Comparison of ENCODE assay signal across 8 mouse cellular contexts in the genomic region with DNA sequence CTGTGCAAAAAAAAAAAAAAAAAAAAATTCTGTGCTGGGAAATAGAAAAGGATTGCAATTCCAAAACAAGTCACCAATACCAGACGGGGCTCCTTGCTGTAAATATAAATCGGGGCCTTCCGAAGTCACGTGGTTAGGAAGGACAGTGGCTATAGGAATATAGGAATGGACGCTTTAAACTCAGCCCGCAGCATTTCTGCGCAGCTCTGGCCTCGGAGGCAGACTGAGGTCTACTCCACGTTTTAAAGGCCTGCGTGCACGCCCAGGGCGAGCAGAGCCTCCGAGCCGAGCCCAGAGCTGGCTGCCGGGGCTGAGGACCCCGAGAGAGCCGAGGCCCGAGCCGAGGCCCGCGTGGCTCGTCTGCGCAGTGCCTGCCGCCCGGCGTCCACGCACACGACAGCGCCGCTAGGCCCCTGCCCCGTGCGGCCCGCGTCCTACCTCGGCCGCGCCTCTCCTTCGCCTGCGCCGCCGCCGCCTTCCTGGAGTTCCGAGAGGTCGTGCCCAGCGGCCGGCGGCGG. TPM values are rescaled to one million over a fixed set of nuclear protein-coding genes. Genes with fewer than 3 reads are reported as not detected.
DNase-seq lines count a peak whose midpoint lies in the region; ATAC-seq lines count a peak whose summit lies in the region.

No protein-coding gene starts in this region.

- peak; percentile 41 for ATAC-seq in activated CD4-positive, CD25-positive, alpha-beta regulatory T cell, adult 4 months
- 0 out of 2 replicates have a peak, but pooled peaks have one; percentile 14 for ATAC-seq in erythroid progenitor cell, adult 5-6 weeks (replicated peaks; ENCODE audit: low FRiP score, poor library complexity, severe bottlenecking)
- peak; percentile 82 for ATAC-seq in neural tube, embryonic 11.5 days (ENCODE audit: insufficient read depth, low FRiP score, low TSS enrichment)

- H3K27ac ChIP-seq in limb, embryonic 10.5 days: peak overlapping the region; percentile 93
- H3K27ac ChIP-seq in neural tube, embryonic 11.5 days (ENCODE audit: low read depth, low read length): peak overlapping the region; percentile 87

- peak overlapping the region; percentile 72 for H3K4me2 ChIP-seq in neural tube, embryonic 11.5 days (ENCODE audit: low read depth)

- peak; percentile 17 to 35 for DNase-seq in layer of hippocampus, postnatal 25 days (ENCODE audit: extremely low spot score in 1 of 2, low spot score in 1 of 2)
- no peak for DNase-seq in layer of hippocampus, postnatal 36 days
- no peak for DNase-seq in limb, embryonic 10.5 days (ENCODE audit: low spot score)
- DNase-seq in neural tube, embryonic 11.5 days (ENCODE audit: low spot score): no peak
- no peak for DNase-seq in thymus, postnatal 25 days
- DNase-seq in right cerebral cortex, postnatal 4 days: no peak

- WGBS in limb, embryonic 10.5 days: under 1% methylated on average over 48 of the region's 48 CpGs
- WGBS in neural tube, embryonic 11.5 days: 1% methylated on average over 37 of the region's 48 CpGs

- peak overlapping the region; percentile 79 for H3K4me3 ChIP-seq in limb, embryonic 10.5 days
- H3K4me3 ChIP-seq in neural tube, embryonic 11.5 days (ENCODE audit: low read depth, low read length): peak overlapping the region; percentile 71

- peaks cover 19% of the 10 kb centered on the region for H3K36me3 ChIP-seq in limb, embryonic 10.5 days
- H3K36me3 ChIP-seq in neural tube, embryonic 11.5 days (ENCODE audit: control insufficient read depth, insufficient read depth, low read length): no peaks in the 10 kb centered on the region

- H3K9me3 ChIP-seq in limb, embryonic 10.5 days (replicated peaks): no peaks in the 10 kb centered on the region
- no peaks in the 10 kb centered on the region for H3K9me3 ChIP-seq in neural tube, embryonic 11.5 days (ENCODE audit: control insufficient read depth, low read length)

- peaks cover 13% of the 10 kb centered on the region for H3K4me1 ChIP-seq in limb, embryonic 10.5 days
- H3K4me1 ChIP-seq in neural tube, embryonic 11.5 days (ENCODE audit: control insufficient read depth, insufficient read depth, low read length): peaks cover 4% of the 10 kb centered on the region; the same call in 1 of the 2 replicates

- no peaks in the 10 kb centered on the region for H3K27me3 ChIP-seq in limb, embryonic 10.5 days (ENCODE audit: low read depth, poor library complexity, severe bottlenecking)
- H3K27me3 ChIP-seq in neural tube, embryonic 11.5 days (ENCODE audit: control insufficient read depth, insufficient read depth, low read length): no peaks in the 10 kb centered on the region

- H3K9ac ChIP-seq in neural tube, embryonic 11.5 days (ENCODE audit: low read length): peak overlapping the region; percentile 86

RNA-seq across cellular contexts. Expression of a gene that starts 0.7 kb away (rescaled TPM):
- 10 to 100 TPM; 42.7 to 44.6 TPM for total RNA-seq in layer of hippocampus, postnatal 25 days (2021)
- 10 to 100 TPM; 34.3 to 41.3 TPM for total RNA-seq in layer of hippocampus, postnatal 36 days (2021)
- polyA plus RNA-seq in activated CD4-positive, CD25-positive, alpha-beta regulatory T cell, adult 4 months (2017; shearing (Covaris generic)): 10 to 100 TPM; 14.1 to 16.3 TPM
- 3.2 TPM in 1 of 2 replicates, not detected in the other for total RNA-seq in erythroid progenitor cell, adult 5-6 weeks (2015; ENCODE audit: low replicate concordance)
- 3.4 and 4.4 TPM in 2 replicates for total RNA-seq in erythroid progenitor cell, adult 5-6 weeks (2017; ENCODE audit: low replicate concordance)
- 36.6 and 36.8 TPM in 2 replicates for polyA plus RNA-seq in limb, embryonic 10.5 days (2016; fragmentation: Nextera tagmentation; extraction: Ambion mirVana)
- 44.4 and 45.1 TPM in 2 replicates for polyA plus RNA-seq in neural tube, embryonic 11.5 days (2014; fragmentation: Nextera tagmentation; extraction: Ambion mirVana)

RNA-seq across cellular contexts. Expression of a gene that starts 49.4 kb away (rescaled TPM):
- total RNA-seq in layer of hippocampus, postnatal 25 days (2021): 10 to 100 TPM; 11.1 to 15.4 TPM
- 10 to 100 TPM; 12.2 to 13.0 TPM for total RNA-seq in layer of hippocampus, postnatal 36 days (2021)
- under 1 TPM; 0.18 to 0.20 TPM for polyA plus RNA-seq in activated CD4-positive, CD25-positive, alpha-beta regulatory T cell, adult 4 months (2017; shearing (Covaris generic))
- not detected in 2 replicates for total RNA-seq in erythroid progenitor cell, adult 5-6 weeks (2015; ENCODE audit: low replicate concordance)
- 0.39 TPM in 1 of 2 replicates, not detected in the other for total RNA-seq in erythroid progenitor cell, adult 5-6 weeks (2017; ENCODE audit: low replicate concordance)
- polyA plus RNA-seq in limb, embryonic 10.5 days (2016; fragmentation: Nextera tagmentation; extraction: Ambion mirVana): 5.4 and 6.6 TPM in 2 replicates
- 11.0 and 11.2 TPM in 2 replicates for polyA plus RNA-seq in neural tube, embryonic 11.5 days (2014; fragmentation: Nextera tagmentation; extraction: Ambion mirVana)

Comparison
In these comparisons a context has a peak if more than half of its experiments do, and no peak if none do; other contexts are left out.
1. DNase-seq: peak in layer of hippocampus, postnatal 25 days (2 of 2); none in layer of hippocampus, postnatal 36 days (0 of 2), limb, embryonic 10.5 days (single experiment), neural tube, embryonic 11.5 days (single experiment), thymus, postnatal 25 days (single experiment) and right cerebral cortex, postnatal 4 days (single experiment).
2. ATAC-seq: peak in every context shown above with its lines; median percentile 82 in neural tube, embryonic 11.5 days; 41 in activated CD4-positive, CD25-positive, alpha-beta regulatory T cell, adult 4 months; 14 in erythroid progenitor cell, adult 5-6 weeks.
3. RNA of a gene that starts 0.7 kb away (total RNA-seq): 42.7 to 44.6 TPM in layer of hippocampus, postnatal 25 days and 34.3 to 41.3 TPM in layer of hippocampus, postnatal 36 days; 3.2 to 4.4 TPM in erythroid progenitor cell, adult 5-6 weeks; every median in the first group is over 4 times any median in the second.
4. RNA of a gene that starts 49.4 kb away (total RNA-seq): 11.1 to 15.4 TPM in layer of hippocampus, postnatal 25 days and 12.2 to 13.0 TPM in layer of hippocampus, postnatal 36 days; 0.39 TPM in erythroid progenitor cell, adult 5-6 weeks; every median in the first group is over 4 times any median in the second.